Mouse (Mus musculus) embryonic facial prominence, embryonic 15.5 days (tissue): ENCODE measurements at regions not wholly inside any gene's neighbourhood (a gene's known extent, or its start where the extent isn't known, plus 50 kb on each side); places are given as distances from the start of the nearest gene placed in this dataset.

Source experiments
- ATAC-seq: fragments of 200-750 bp; cut with Nextera tagmentation; 2 replicates; pipeline ENCODE4 v1.8.0; 2017; ENCODE audit warnings: low read depth, moderate TSS enrichment; ENCODE audit not compliant: insufficient number of reproducible peaks, low FRiP score, low TSS enrichment
- H3K27ac ChIP-seq: fragments of 300-500 bp; sonication (generic); replicated peaks from 2 replicates; pipeline ENCODE4 v1.5.1; 2015; ENCODE audit warnings: mild to moderate bottlenecking, inconsistent platforms
- H3K27me3 ChIP-seq: fragments of 300-500 bp; sonication (generic); 2 replicates; pipeline ENCODE4 v1.6.1; 2015; ENCODE audit warnings: inconsistent platforms
- H3K36me3 ChIP-seq: fragments of 300-500 bp; sonication (generic); 2 replicates; pipeline ENCODE4 v1.6.1; 2015; ENCODE audit warnings: mild to moderate bottlenecking, inconsistent platforms
- H3K4me1 ChIP-seq: fragments of 300-500 bp; sonication (generic); 2 replicates; pipeline ENCODE4 v1.6.1; 2015; ENCODE audit warnings: inconsistent platforms
- H3K4me2 ChIP-seq: fragments of 300-500 bp; sonication (generic); replicated peaks from 2 replicates; pipeline ENCODE4 v1.6.1; 2015; ENCODE audit warnings: mild to moderate bottlenecking, inconsistent platforms
- H3K4me3 ChIP-seq: fragments of 300-500 bp; sonication (generic); replicated peaks from 2 replicates; pipeline ENCODE4 v1.5.1; 2015; ENCODE audit warnings: mild to moderate bottlenecking, inconsistent platforms
- H3K9ac ChIP-seq: fragments of 300-500 bp; sonication (generic); 2 replicates; pipeline ENCODE4 v1.6.1; 2015; ENCODE audit warnings: inconsistent platforms
- H3K9me3 ChIP-seq: fragments of 300-500 bp; sonication (generic); replicated peaks from 2 replicates; pipeline ENCODE4 v1.6.1; 2016; ENCODE audit warnings: inconsistent platforms
- WGBS: fragments of 180-500 bp; shearing (Covaris S2); methylation state at CpG from one replicate; pipeline ENCODE4 v1.1.7; 2015; 5-methylcytosine and 5-hydroxymethylcytosine counted together

DNA sequence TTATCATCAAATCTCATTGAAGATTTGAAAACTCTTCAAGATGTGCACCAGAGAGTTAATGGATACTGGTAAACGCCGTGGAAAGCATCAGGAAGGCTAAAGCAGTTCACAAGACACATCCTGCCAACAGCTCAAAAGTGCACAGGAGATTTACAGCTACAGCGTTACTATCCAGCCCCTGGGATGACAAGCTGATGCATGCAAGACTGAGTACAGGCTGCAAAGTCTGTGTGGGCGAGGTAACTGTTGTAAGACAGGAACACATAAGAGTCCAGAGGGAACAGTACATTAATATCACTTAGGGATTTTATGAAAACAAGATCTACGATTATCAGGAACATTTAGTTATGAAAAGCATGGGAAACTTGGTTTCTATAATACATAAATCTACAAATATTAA, 626.7 kb downstream of the Slitrk6 start:
- Histone ChIP-seq H3K36me3 (no peaks in the 10 kb centered on the region), H3K4me3 (no peak overlapping the region), H3K4me2 (no peak overlapping the region), H3K27ac (no peak overlapping the region), H3K4me1 (no peaks in the 10 kb centered on the region), H3K9me3 (no peaks in the 10 kb centered on the region), H3K9ac (no peak overlapping the region), H3K27me3 (no peaks in the 10 kb centered on the region)
- WGBS: 60% methylated on average over 5 of the region's 5 CpGs
- no peak for ATAC-seq

DNA sequence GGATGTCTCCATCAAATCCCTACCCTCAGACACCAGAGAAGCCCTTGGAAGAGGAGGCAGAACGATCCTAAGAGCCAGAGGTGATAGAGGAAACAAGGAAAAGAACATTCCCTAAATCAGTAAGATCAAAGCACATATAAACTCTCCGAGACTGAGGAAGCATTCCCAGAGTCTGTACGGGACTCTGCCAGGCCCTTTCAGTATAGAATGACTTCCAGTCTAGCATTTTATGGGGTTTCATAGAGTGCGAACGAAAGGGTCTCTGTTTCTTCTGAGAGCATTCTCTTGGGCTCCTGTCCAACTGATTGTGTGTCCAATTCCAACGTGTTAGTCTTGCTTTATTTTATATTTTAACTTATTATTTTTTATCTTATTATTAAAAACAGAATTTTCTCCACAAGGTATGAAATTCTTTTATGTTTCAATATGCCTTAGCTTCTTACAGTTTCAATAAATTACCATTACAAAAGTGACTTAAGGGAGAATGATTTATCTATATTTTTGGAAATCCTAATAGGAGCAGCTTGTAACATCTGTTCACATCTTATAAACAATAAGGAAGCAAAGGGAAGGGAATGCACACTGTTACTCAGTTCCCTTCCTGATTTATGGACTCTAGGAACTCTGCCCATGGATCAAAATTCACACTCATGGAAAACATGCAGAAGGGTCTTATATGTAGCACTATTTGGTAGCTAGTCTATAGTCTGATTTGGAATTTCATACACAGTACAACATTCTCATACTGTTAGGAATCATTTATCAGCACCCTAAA, 628.8 kb downstream of the Slitrk6 start:
- Histone ChIP-seq H3K4me1 (no peaks in the 10 kb centered on the region), H3K36me3 (no peaks in the 10 kb centered on the region), H3K27ac (no peak overlapping the region), H3K4me3 (no peak overlapping the region), H3K9me3 (no peaks in the 10 kb centered on the region), H3K27me3 (no peaks in the 10 kb centered on the region), H3K9ac (no peak overlapping the region), H3K4me2 (no peak overlapping the region)
- ATAC-seq: no peak
- WGBS: 45% methylated on average over 6 of the region's 6 CpGs

DNA sequence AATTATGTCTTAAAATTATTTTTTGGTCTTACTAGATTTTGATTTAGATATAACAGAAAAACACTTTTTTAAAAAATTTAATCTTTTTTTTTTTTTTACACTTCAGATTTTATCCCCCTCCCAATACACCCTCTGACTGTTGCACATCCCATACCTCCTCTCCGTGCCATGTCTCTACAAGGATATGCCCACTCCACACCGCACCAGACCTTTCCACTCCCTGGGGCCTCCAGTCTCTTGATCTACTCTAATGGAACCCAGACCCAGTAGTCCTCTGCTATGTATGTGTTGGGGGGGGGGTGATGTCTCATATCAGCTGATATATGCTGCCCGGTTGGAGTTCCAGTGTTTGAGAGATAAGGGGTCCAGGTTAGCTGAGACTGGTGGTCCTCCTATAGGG, 632.2 kb downstream of the Slitrk6 start:
- Histone ChIP-seq H3K4me2 (no peak overlapping the region), H3K4me3 (no peak overlapping the region), H3K27me3 (no peaks in the 10 kb centered on the region), H3K4me1 (no peaks in the 10 kb centered on the region), H3K27ac (no peak overlapping the region), H3K9ac (no peak overlapping the region), H3K9me3 (no peaks in the 10 kb centered on the region), H3K36me3 (no peaks in the 10 kb centered on the region)
- WGBS: 95% methylated on average over 3 of the region's 3 CpGs
- no peak for ATAC-seq

DNA sequence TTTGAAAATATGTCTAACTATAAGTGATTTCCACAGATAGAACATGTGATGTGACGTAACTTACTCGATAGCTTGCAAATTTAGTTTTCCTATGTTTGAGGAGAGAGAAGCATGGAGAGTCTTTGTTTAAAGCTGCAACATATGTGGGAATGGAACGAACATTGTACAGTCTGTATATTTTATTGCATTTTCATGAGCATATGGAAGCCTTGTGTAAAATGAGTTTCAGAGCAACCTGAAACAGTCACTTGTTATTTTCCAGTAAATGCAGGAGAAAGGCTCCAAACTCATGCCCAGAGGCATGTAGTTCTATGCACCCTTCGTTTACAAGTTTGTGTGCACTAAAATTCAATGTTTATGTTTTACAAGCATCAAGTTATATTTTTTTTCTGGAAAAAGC, 639.4 kb downstream of the Slitrk6 start:
- Histone ChIP-seq H3K4me3 (no peak overlapping the region), H3K36me3 (no peaks in the 10 kb centered on the region), H3K4me2 (no peak overlapping the region), H3K9ac (no peak overlapping the region), H3K4me1 (no peaks in the 10 kb centered on the region), H3K27me3 (no peaks in the 10 kb centered on the region), H3K9me3 (no peaks in the 10 kb centered on the region), H3K27ac (no peak overlapping the region)
- ATAC-seq: no peak
- WGBS: 53% methylated on average over 4 of the region's 4 CpGs

DNA sequence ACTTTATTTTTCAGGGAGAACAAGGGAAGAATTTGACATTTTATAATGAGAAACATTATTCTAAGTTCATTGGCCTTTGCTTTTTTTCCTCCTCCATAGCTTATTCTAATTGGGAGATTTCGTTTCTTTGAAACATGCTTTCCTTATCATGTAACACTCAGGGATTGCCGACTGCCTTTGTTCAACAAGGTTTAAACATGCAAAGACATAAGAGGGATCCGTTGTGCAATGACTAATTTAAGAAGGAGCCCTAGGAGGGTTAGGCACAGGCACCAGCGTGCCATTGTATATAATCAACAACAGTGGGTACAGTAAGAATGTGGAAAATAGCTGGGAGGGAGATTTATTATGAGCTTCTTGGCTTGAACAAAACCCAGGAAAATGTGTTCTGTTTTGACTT, 654.1 kb downstream of the Slitrk6 start:
- Histone ChIP-seq H3K4me1 (no peaks in the 10 kb centered on the region), H3K4me2 (no peak overlapping the region), H3K27ac (no peak overlapping the region), H3K9me3 (no peaks in the 10 kb centered on the region), H3K4me3 (no peak overlapping the region), H3K27me3 (no peaks in the 10 kb centered on the region), H3K9ac (no peak overlapping the region), H3K36me3 (no peaks in the 10 kb centered on the region)
- 29% methylated on average over 4 of the region's 4 CpGs for WGBS
- ATAC-seq: no peak

DNA sequence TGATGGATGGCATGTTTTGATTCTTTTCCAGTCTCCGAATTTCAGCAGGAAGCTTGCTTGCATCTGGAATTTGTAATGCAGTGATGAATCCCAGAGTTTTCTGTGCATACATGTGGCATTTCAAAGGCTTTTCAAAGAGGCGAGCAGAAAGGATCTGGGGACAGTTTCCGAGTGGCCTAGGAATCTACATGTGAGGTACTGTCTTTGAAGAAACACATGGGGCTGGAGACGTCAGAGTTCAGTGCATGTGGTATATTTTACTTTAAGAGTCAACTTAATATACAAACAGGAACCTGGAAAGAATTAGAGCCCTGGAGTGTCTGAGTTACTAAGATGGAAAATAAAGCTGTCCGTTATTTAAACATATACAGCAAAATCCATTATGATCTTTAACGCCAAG, 676.6 kb downstream of the Slitrk6 start:
- Histone ChIP-seq H3K9me3 (no peaks in the 10 kb centered on the region), H3K4me3 (no peak overlapping the region), H3K27me3 (no peaks in the 10 kb centered on the region), H3K36me3 (no peaks in the 10 kb centered on the region), H3K4me1 (no peaks in the 10 kb centered on the region), H3K4me2 (no peak overlapping the region), H3K27ac (peak overlapping the region; percentile 31; the same call in 1 of the 2 replicates), H3K9ac (no peak overlapping the region)
- ATAC-seq: peak; percentile 84
- 38% methylated on average over 6 of the region's 6 CpGs for WGBS

DNA sequence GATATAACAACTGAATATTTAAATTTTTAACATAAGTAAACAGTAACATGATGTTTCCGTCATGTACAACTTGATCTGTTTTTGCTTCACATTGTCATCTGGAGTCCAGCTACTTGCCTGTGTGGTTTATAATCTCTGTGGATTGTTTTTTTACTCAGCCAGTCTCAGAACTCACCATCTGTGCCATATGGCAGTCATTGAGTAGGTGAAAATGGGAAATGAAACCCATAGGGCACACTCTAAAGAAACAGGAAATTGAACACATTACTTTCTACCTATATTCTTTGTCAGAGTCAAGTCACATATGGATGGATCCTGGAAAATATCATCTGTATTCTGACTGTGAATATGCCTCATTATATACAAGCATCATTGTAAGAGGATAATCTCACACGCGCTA, 707.2 kb downstream of the Slitrk6 start:
- H3K4me3 ChIP-seq: no peak overlapping the region
- no peak for ATAC-seq
- H3K36me3 ChIP-seq: no peaks in the 10 kb centered on the region
- WGBS: 49% methylated on average over 3 of the region's 3 CpGs
- H3K27me3 ChIP-seq: no peaks in the 10 kb centered on the region
- no peak overlapping the region for H3K4me2 ChIP-seq
- no peaks in the 10 kb centered on the region for H3K4me1 ChIP-seq
- H3K9ac ChIP-seq: no peak overlapping the region
- no peaks in the 10 kb centered on the region for H3K9me3 ChIP-seq
- no peak overlapping the region for H3K27ac ChIP-seq

DNA sequence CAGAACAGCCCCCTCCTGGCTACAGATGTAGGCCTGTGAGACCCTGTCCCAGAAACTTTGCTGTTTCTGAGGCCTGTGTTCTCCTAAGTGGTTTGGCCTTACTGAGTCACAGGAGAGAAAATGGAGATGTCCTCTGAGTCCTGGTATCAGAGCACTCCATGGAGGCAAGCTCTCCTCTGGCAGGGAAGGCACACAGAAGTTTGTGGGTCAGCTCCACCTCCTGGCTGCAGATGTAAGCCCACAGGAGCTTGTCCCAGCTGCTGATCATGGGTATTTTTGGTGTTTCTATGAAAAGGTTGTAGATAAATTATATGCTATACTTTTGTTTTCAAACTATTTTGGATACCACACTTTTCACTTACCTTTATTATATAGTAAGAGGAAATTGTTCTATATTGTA, 711.7 kb downstream of the Slitrk6 start:
- Histone ChIP-seq H3K9ac (no peak overlapping the region), H3K9me3 (no peaks in the 10 kb centered on the region), H3K27me3 (no peaks in the 10 kb centered on the region), H3K36me3 (no peaks in the 10 kb centered on the region), H3K4me2 (no peak overlapping the region), H3K4me1 (no peaks in the 10 kb centered on the region), H3K4me3 (no peak overlapping the region), H3K27ac (no peak overlapping the region)
- ATAC-seq: no peak

DNA sequence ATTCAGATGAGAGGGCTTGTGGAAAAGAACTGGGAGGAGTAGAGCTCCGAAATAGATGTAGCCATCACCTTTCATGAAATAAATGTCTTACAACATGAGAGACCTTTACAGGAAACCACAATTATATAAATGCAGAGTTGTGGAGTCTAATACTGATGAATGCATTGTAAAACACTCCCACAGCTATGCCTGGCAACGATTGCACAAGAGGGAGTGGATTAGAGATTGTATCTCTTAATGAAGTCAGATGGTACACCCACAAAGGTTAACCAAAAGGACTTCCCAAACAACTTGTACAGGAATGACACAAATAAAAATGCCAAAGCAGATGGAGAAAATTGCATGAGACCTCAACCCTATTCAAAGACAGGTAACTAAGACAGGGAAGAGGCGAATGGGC, 733.1 kb downstream of the Slitrk6 start:
- 70% methylated on average over 3 of the region's 3 CpGs for WGBS

DNA sequence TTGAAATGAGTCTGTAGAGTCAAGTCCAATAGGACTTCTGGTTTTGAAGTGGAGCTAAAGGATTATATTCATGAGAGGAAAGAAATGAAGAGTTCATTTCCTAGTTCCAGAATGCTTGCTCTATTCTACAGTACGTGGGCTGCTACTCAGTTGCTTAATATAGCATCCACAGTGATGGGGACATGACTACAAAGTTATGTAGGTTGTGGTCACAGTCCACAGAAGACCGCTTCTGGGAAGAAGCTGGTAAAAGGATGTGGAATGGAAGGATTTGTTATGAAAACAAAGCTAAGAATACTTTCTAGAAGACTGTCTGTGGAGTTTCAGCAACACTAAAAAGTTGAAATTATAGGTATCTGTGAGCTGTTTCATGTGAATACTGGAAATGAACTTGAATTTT, 739.8 kb downstream of the Slitrk6 start:
- WGBS: 76% methylated on average over 2 of the region's 2 CpGs
- Histone ChIP-seq H3K36me3 (no peaks in the 10 kb centered on the region), H3K27me3 (no peaks in the 10 kb centered on the region), H3K4me3 (no peak overlapping the region), H3K4me2 (no peak overlapping the region), H3K9me3 (no peaks in the 10 kb centered on the region), H3K9ac (no peak overlapping the region), H3K4me1 (no peaks in the 10 kb centered on the region), H3K27ac (no peak overlapping the region)
- no peak for ATAC-seq

More for the DNA sequence above, 733.1 kb downstream of the Slitrk6 start:
- no peak overlapping the region for H3K27ac ChIP-seq
- no peaks in the 10 kb centered on the region for H3K36me3 ChIP-seq
- H3K9me3 ChIP-seq: no peaks in the 10 kb centered on the region
- no peaks in the 10 kb centered on the region for H3K27me3 ChIP-seq
- no peak overlapping the region for H3K9ac ChIP-seq
- H3K4me2 ChIP-seq: no peak overlapping the region
- H3K4me3 ChIP-seq: no peak overlapping the region
- ATAC-seq: no peak
- no peaks in the 10 kb centered on the region for H3K4me1 ChIP-seq

DNA sequence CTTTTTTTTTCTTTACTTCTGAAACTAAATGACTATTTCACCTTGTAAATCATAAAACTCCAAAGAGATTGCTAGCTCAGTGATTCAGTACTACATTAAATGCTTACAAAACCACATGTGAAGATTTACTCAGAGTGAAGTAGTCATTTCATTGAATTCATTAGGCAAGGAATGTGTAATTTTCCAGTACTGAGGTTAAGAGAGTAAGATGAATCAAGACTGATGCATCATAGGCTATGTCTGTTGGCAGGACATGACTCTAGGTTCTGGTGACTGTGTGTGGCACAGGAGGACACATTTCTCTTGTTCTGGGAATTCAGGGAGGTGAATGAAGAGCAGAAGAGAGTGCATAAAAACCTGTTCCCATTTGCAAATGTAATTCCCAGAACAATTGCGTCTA, 741.7 kb downstream of the Slitrk6 start:
- Histone ChIP-seq H3K36me3 (no peaks in the 10 kb centered on the region), H3K27me3 (no peaks in the 10 kb centered on the region), H3K9me3 (no peaks in the 10 kb centered on the region), H3K9ac (no peak overlapping the region), H3K4me3 (no peak overlapping the region), H3K4me2 (no peak overlapping the region), H3K4me1 (no peaks in the 10 kb centered on the region), H3K27ac (no peak overlapping the region)
- no peak for ATAC-seq
- 63% methylated on average over 1 of the region's 1 CpGs for WGBS

DNA sequence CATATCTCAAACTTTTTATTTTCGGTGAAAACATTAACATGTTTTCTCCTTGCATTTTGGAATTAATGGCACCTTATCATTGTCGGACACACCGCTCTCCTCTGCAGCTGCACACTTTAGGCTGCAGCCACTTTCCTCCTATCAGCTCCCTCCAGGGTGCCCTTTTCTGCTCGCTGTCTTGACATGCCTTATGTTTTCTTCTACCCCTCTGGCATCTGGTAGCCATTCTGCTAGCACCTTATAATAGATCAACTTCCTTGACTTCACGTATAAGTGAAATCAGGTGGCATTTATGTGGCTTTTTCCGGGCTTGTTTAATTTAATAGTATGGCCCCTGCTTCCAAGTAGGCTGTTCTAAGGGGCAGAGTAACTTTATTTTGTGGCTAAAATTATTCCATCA, 747.8 kb downstream of the Slitrk6 start:
- H3K27ac ChIP-seq: no peak overlapping the region
- H3K27me3 ChIP-seq: no peaks in the 10 kb centered on the region
- no peak overlapping the region for H3K4me3 ChIP-seq
- no peaks in the 10 kb centered on the region for H3K4me1 ChIP-seq
- no peak overlapping the region for H3K9ac ChIP-seq
- no peaks in the 10 kb centered on the region for H3K9me3 ChIP-seq
- WGBS: 48% methylated on average over 6 of the region's 6 CpGs
- no peaks in the 10 kb centered on the region for H3K36me3 ChIP-seq
- H3K4me2 ChIP-seq: no peak overlapping the region
- ATAC-seq: no peak
